In the genomic region with DNA sequence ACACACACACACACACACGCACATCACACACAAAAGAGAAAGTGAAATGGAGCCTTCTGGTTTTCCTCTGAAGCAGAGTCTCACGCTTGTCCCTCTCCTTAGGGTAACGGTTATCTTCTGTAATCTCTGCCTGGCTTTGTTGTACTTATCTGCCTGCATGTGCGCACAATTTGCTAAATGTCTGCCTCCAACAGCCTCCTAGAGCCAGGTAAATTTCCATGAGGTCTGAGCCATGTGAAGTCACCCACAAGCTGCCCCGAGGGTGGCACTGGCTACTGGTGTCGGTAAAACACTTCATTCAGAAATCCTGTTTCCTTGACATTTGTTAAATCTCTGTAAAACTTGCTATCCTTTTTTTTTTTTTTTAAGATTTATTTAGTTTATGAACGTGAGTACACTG, we compare ENCODE assay signal across 17 mouse cellular contexts. TPM values are rescaled to one million over a fixed set of nuclear protein-coding genes. Genes with fewer than 3 reads are reported as not detected.
DNase-seq lines count a peak whose midpoint lies in the region; TF ChIP-seq lines count a peak whose summit lies in the region.
"Had no signal": no experiment of that assay in that cellular context is flagged by ENCODE, and none has a peak within 500 bp of the region (broad histone marks: within the 10 kb centered on the region; RNA-seq: fewer than 3 reads in every experiment).

No protein-coding gene starts in this region.

- no peak for TF ChIP-seq EP300 in ES-Bruce4 (IDR thresholded peaks at IDR 0.05; ENCODE audit: insufficient read depth, low read depth, low read length)

- 0 out of 2 replicates have a peak overlapping the region, but pooled peaks have one; percentile 8 for H3K9ac ChIP-seq in ES-Bruce4 (ENCODE audit: low read depth, poor library complexity, severe bottlenecking)
- H3K9ac ChIP-seq: heart, embryonic 13.5 days; hindbrain, embryonic 12.5 days had no signal

- H3K4me1 ChIP-seq in ES-Bruce4 (ENCODE audit: control insufficient read depth, insufficient read depth, low read length): peaks cover 2% of the 10 kb centered on the region
- H3K4me1 ChIP-seq in embryonic fibroblast, embryonic 13.5 days (ENCODE audit: control insufficient read depth, insufficient read depth, low read length): peaks cover 19% of the 10 kb centered on the region
- H3K4me1 ChIP-seq in lung, adult 2 months (ENCODE audit: control insufficient read depth, insufficient read depth, low read length): no peaks in the 10 kb centered on the region

- peak overlapping the region; percentile 68 for H3K27ac ChIP-seq in ES-Bruce4 (ENCODE audit: insufficient read depth, low read length)
- peak overlapping the region; percentile 98 for H3K27ac ChIP-seq in embryonic fibroblast, embryonic 13.5 days (ENCODE audit: insufficient read depth, low read length)
- H3K27ac ChIP-seq: embryonic facial prominence, embryonic 10.5 days; forebrain, embryonic 10.5 days; heart, embryonic 13.5 days; hindbrain, embryonic 12.5 days had no signal

- WGBS in lung, adult 2 months: 85% methylated on average over 7 of the region's 7 CpGs

- H3K27me3 ChIP-seq in ES-Bruce4 (ENCODE audit: control insufficient read depth, insufficient read depth, low read length, poor library complexity, severe bottlenecking): no peaks in the 10 kb centered on the region
- H3K27me3 ChIP-seq: hindbrain, embryonic 12.5 days had no signal

- no peak for TF ChIP-seq POLR2A in ES-Bruce4 (IDR thresholded peaks at IDR 0.05; ENCODE audit: insufficient read depth, low read length)
- TF ChIP-seq POLR2A in embryonic fibroblast, embryonic 13.5 days (IDR thresholded peaks at IDR 0.05; ENCODE audit: low read depth, low read length): no peak
- no peak for TF ChIP-seq POLR2A in lung, adult 2 months (IDR thresholded peaks at IDR 0.05; ENCODE audit: borderline replicate concordance, extremely low read depth, low read depth, low read length)

- H3K36me3 ChIP-seq in ES-Bruce4 (ENCODE audit: control insufficient read depth, insufficient read depth, low read length, poor library complexity, severe bottlenecking): peaks cover 17% of the 10 kb centered on the region

- no peak for TF ChIP-seq CTCF in ES-Bruce4 (IDR thresholded peaks at IDR 0.05; ENCODE audit: low read depth, low read length)
- TF ChIP-seq CTCF in embryonic fibroblast, embryonic 13.5 days (IDR thresholded peaks at IDR 0.05; ENCODE audit: borderline replicate concordance, insufficient read depth, low read length): no peak
- no peak for TF ChIP-seq CTCF in lung, adult 2 months (IDR thresholded peaks at IDR 0.05; ENCODE audit: insufficient read depth, low read length)

- DNase-seq in adrenal gland, postnatal 14 days: peak; percentile 50
- DNase-seq in adrenal gland, postnatal 25 days: no peak
- peak; percentile 32 for DNase-seq in 3T3-L1 (ENCODE audit: low read depth, low spot score)
- no peak for DNase-seq in frontal cortex, postnatal 36 days (ENCODE audit: low spot score in 2 of 2)
- no peak for DNase-seq in lung, adult 2 months
- DNase-seq: cerebellum, adult 2 months; cerebellum, postnatal 10 days; gastrocnemius, postnatal 10 days; heart, postnatal 4 days; kidney, adult 8-10 months had no signal

- no peak overlapping the region for H3K4me3 ChIP-seq in ES-Bruce4 (ENCODE audit: low read depth, low read length)
- H3K4me3 ChIP-seq in embryonic fibroblast, embryonic 13.5 days (ENCODE audit: insufficient read depth, low read length): no peak overlapping the region
- no peak overlapping the region for H3K4me3 ChIP-seq in lung, adult 2 months (replicated peaks; ENCODE audit: extremely low read depth, low read depth, low read length)
- H3K4me3 ChIP-seq: embryonic facial prominence, embryonic 10.5 days; erythroblast, embryonic 14.5 days; forebrain, embryonic 10.5 days; heart, embryonic 13.5 days; hindbrain, embryonic 12.5 days had no signal

- H3K9me3 ChIP-seq in ES-Bruce4 (replicated peaks; ENCODE audit: control insufficient read depth, insufficient read depth, low read length, poor library complexity, severe bottlenecking): no peaks in the 10 kb centered on the region
- H3K9me3 ChIP-seq: embryonic facial prominence, embryonic 10.5 days; forebrain, embryonic 10.5 days; heart, embryonic 13.5 days; hindbrain, embryonic 12.5 days had no signal

RNA-seq across cellular contexts. Expression of a gene that starts 15.3 kb away (rescaled TPM):
- total RNA-seq in adrenal gland, postnatal 14 days (2021): 45.9 and 50.8 TPM in 2 replicates
- total RNA-seq in adrenal gland, postnatal 25 days (2021): 73.0 and 74.7 TPM in 2 replicates
- polyA plus RNA-seq in ES-Bruce4 (2011; ENCODE audit: insufficient read depth, insufficient read length, low read depth, missing spikeins): 218 and 227 TPM in 2 replicates
- polyA plus RNA-seq in embryonic fibroblast, embryonic 13.5 days (2011; ENCODE audit: insufficient read length, low read depth, missing spikeins): 95.7 and 100 TPM in 2 replicates
- polyA plus RNA-seq in lung, adult 2 months (2012; rRNA removed): 14.1 and 25.2 TPM in 2 replicates

Comparison
In these comparisons a context has a peak if more than half of its experiments do, and no peak if none do; other contexts are left out.
1. DNase-seq: peak in adrenal gland, postnatal 14 days (single experiment) and 3T3-L1 (single experiment); none in adrenal gland, postnatal 25 days (single experiment), frontal cortex, postnatal 36 days (0 of 2) and lung, adult 2 months (single experiment).